Mouse (Mus musculus) CH12.LX (cell line): ENCODE results near the gene Hyal4. TPM values are rescaled to one million over a fixed set of nuclear protein-coding genes. Genes with fewer than 3 reads are reported as not detected.

Experiments
- DNase-seq: peaks from one replicate; pipeline ENCODE4 v3.0.0-alpha.2; 2013; ENCODE audit errors: extremely low read depth
- H3K27ac ChIP-seq: 2 replicates; pipeline ENCODE4 v1.5.1; 2012; ENCODE audit warnings: low read depth, mild to moderate bottlenecking, control low read depth, moderate library complexity; ENCODE audit not compliant: insufficient read depth
- H3K27me3 ChIP-seq: replicated peaks from 2 replicates; pipeline ENCODE3; 2012; ENCODE audit warnings: inconsistent platforms
- H3K36me3 ChIP-seq, 2 experiments: replicated peaks in 1 of 2; 2 replicates each; pipeline versions ENCODE3 to v1.6.1; 2012; ENCODE audit warnings: inconsistent platforms in 1 of 2, low read length in 1 of 2, mild to moderate bottlenecking in 1 of 2, mixed read lengths in 1 of 2, moderate library complexity in 1 of 2; ENCODE audit not compliant: control insufficient read depth in 1 of 2, insufficient read depth in 1 of 2
- H3K4me1 ChIP-seq, 2 experiments: 2 replicates each; pipeline ENCODE4 v1.6.1; 2012; ENCODE audit warnings: inconsistent platforms in 1 of 2, moderate library complexity in 1 of 2; ENCODE audit not compliant: insufficient read depth in 2 of 2, control insufficient read depth in 1 of 2
- H3K4me2 ChIP-seq: 2 replicates; pipeline ENCODE4 v1.6.1; 2012; ENCODE audit warnings: low read depth, mild to moderate bottlenecking, control low read depth; ENCODE audit not compliant: poor library complexity, insufficient read depth, severe bottlenecking
- H3K4me3 ChIP-seq, 3 experiments: fragments of 150-350 bp in 1 of 3; sonication (generic) in 1 of 3; replicated peaks in 1 of 3; 2 replicates each; pipeline versions ENCODE3 to v1.5.1; 2011 to 2012; ENCODE audit warnings: low read depth in 2 of 3, low read length in 2 of 3, mild to moderate bottlenecking in 2 of 3, moderate library complexity in 2 of 3, control low read depth in 1 of 3, improper control_type of control experiment in 1 of 3, inconsistent platforms in 1 of 3, mixed read lengths in 1 of 3; ENCODE audit not compliant: poor library complexity in 1 of 3
- H3K79me2 ChIP-seq: replicated peaks from 2 replicates; pipeline ENCODE4 v1.6.1; 2012; ENCODE audit warnings: mild to moderate bottlenecking, moderate library complexity; ENCODE audit not compliant: control insufficient read depth, poor library complexity, insufficient read depth, severe bottlenecking; ENCODE audit errors: extremely low read depth
- H3K9ac ChIP-seq: 2 replicates; pipeline ENCODE4 v1.6.1; 2012; ENCODE audit warnings: low read depth, mild to moderate bottlenecking, control low read depth, moderate library complexity; ENCODE audit not compliant: insufficient read depth
- H3K9me3 ChIP-seq: replicated peaks from 2 replicates; pipeline ENCODE3; 2012; ENCODE audit warnings: low read length, inconsistent platforms, mixed read lengths
- BHLHE40 ChIP-seq: IDR thresholded peaks from 2 replicates; pipeline ENCODE4 v1.6.1; 2011; ENCODE audit warnings: mild to moderate bottlenecking, low read depth, low read length, improper control_type of control experiment
- CHD1 ChIP-seq: IDR thresholded peaks from 2 replicates; pipeline ENCODE4 v1.6.1; 2012; ENCODE audit warnings: low read depth, low read length, improper control_type of control experiment, inconsistent platforms
- CHD2 ChIP-seq: IDR thresholded peaks from 2 replicates; pipeline ENCODE4 v1.6.1; 2011; ENCODE audit warnings: low read length, improper control_type of control experiment
- E2F4 ChIP-seq: IDR thresholded peaks from 2 replicates; pipeline ENCODE4 v1.6.1; 2011; ENCODE audit warnings: low read depth, low read length, improper control_type of control experiment; ENCODE audit not compliant: insufficient replicate concordance
- ELF1 ChIP-seq: IDR thresholded peaks from 2 replicates; pipeline ENCODE4 v1.6.1; 2014; ENCODE audit warnings: low read depth, mild to moderate bottlenecking, inconsistent platforms, low read length, improper control_type of control experiment
- GABPA ChIP-seq: IDR thresholded peaks from 2 replicates; pipeline ENCODE4 v1.6.1; 2012; ENCODE audit warnings: low read depth, low read length, improper control_type of control experiment, inconsistent platforms; ENCODE audit not compliant: insufficient replicate concordance
- IRF4 ChIP-seq: IDR thresholded peaks from 2 replicates; pipeline ENCODE4 v1.6.1; 2014; ENCODE audit warnings: low read depth, mild to moderate bottlenecking, inconsistent platforms, low read length, improper control_type of control experiment
- JUN ChIP-seq: IDR thresholded peaks from 2 replicates; pipeline ENCODE4 v1.6.1; 2011; ENCODE audit warnings: low read depth, mild to moderate bottlenecking, low read length, improper control_type of control experiment, moderate library complexity; ENCODE audit not compliant: insufficient read depth
- JUND ChIP-seq: conservative IDR thresholded peaks from 2 replicates; pipeline ENCODE4 v1.6.1; 2011; ENCODE audit warnings: low read depth, low read length, improper control_type of control experiment
- MAFK ChIP-seq: IDR thresholded peaks from 2 replicates; pipeline ENCODE4 v1.6.1; 2011; ENCODE audit warnings: low read length, improper control_type of control experiment; ENCODE audit not compliant: insufficient replicate concordance
- MAX ChIP-seq: IDR thresholded peaks from 2 replicates; pipeline ENCODE4 v1.6.1; 2011; ENCODE audit warnings: low read length, improper control_type of control experiment
- MXI1 ChIP-seq: IDR thresholded peaks from 2 replicates; pipeline ENCODE4 v1.6.1; 2011; ENCODE audit warnings: mild to moderate bottlenecking, low read depth, low read length, improper control_type of control experiment
- NRF1 ChIP-seq: IDR thresholded peaks from 2 replicates; pipeline ENCODE4 v1.6.1; 2014; ENCODE audit warnings: low read depth, mild to moderate bottlenecking, inconsistent platforms, low read length, improper control_type of control experiment, moderate library complexity
- PAX5 ChIP-seq: IDR thresholded peaks from 2 replicates; pipeline ENCODE4 v1.6.1; 2012; ENCODE audit warnings: low read length, inconsistent platforms, mixed read lengths
- POLR2A ChIP-seq: IDR thresholded peaks from 2 replicates; pipeline ENCODE4 v1.6.1; 2011; ENCODE audit warnings: low read depth, mild to moderate bottlenecking, improper control_type of control experiment, low read length
- RAD21 ChIP-seq: IDR thresholded peaks from 2 replicates; pipeline ENCODE4 v1.6.1; 2011; ENCODE audit warnings: low read depth, mild to moderate bottlenecking, low read length, improper control_type of control experiment, moderate library complexity
- TBP ChIP-seq: conservative IDR thresholded peaks from 2 replicates; pipeline ENCODE4 v1.6.1; 2011; ENCODE audit warnings: low read depth, low read length, improper control_type of control experiment
- TCF12 ChIP-seq: IDR thresholded peaks from 2 replicates; pipeline ENCODE4 v1.6.1; 2014; ENCODE audit warnings: low read depth, mild to moderate bottlenecking, inconsistent platforms, low read length, improper control_type of control experiment
- UBTF ChIP-seq: IDR thresholded peaks from 2 replicates; pipeline ENCODE4 v1.6.1; 2012; ENCODE audit warnings: low read depth, mild to moderate bottlenecking, inconsistent platforms, low read length, improper control_type of control experiment, moderate library complexity
- USF1 ChIP-seq: IDR thresholded peaks from 2 replicates; pipeline ENCODE4 v1.6.1; 2014; ENCODE audit warnings: low read depth, mild to moderate bottlenecking, inconsistent platforms, low read length, improper control_type of control experiment
- USF2 ChIP-seq: conservative IDR thresholded peaks from 2 replicates; pipeline ENCODE4 v1.6.1; 2011; ENCODE audit warnings: low read depth, low read length, improper control_type of control experiment
- ZKSCAN1 ChIP-seq: IDR thresholded peaks from 2 replicates; pipeline ENCODE4 v1.6.1; 2012; ENCODE audit warnings: low read depth, inconsistent platforms, low read length, improper control_type of control experiment, borderline replicate concordance
- ZMIZ1 ChIP-seq: IDR thresholded peaks from 2 replicates; pipeline ENCODE4 v1.6.1; 2012; ENCODE audit warnings: low read depth, mild to moderate bottlenecking, inconsistent platforms, low read length, improper control_type of control experiment
- dilution Hi-C: fragments of 300-500 bp; cut with MboI; formaldehyde crosslinking; loops from 2 replicates; pipeline ENCODE4 v1.14.3; 2020; ENCODE audit warnings: low sequenced_read_pairs; ENCODE audit not compliant: extremely low pct_unique_long_range_greater_than_20kb, extremely low pct_ligation_motif_present
- in situ Hi-C: fragments of 300-500 bp; cut with MboI; formaldehyde crosslinking; loops from 3 replicates; pipeline ENCODE4 v1.14.3; 2019; ENCODE audit warnings: low sequenced_read_pairs, low pct_ligation_motif_present, low pct_unique_long_range_greater_than_20kb, mixed read lengths
- polyA plus RNA-seq: library from polyadenylated mRNA; unstranded; fragments of >175 nt; gene quantifications from 2 replicates; pipeline ENCODE4 v1.2.1, GENCODE M21; 2012; ENCODE audit warnings: low read depth; ENCODE audit not compliant: insufficient read length
- total RNA-seq, 2 experiments: library from RNA; depleted of rRNA; stranded (reverse); fragments of 300-350 nt in 1 of 2; fragments of >200 nt in 1 of 2; gene quantifications; 2 replicates each; pipeline ENCODE4 v1.2.3; 2012 to 2014

The Hyal4 gene
- total and polyA plus RNA-seq, 3 experiments, result not detected

DNA sequence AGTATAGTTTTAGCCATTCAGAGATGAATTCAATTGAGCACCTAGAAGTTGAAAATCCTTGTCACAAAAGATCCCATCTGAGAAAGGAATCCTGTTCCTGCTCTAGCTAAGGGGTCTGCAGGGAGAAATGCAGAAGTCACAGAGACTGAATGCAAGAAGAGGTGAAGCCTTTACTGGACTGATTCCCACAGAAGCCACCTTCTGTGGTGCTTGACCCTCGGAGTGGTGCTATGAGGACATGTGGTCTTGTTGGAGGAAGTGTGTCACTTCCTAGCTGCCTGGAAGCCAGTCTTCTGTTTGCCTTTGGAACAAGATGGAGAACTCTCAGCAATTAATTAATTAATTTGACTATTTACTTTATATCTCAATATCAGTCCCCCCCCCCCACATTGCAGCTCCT lies 20.0 kb upstream of the Hyal4 start:
- Histone ChIP-seq H3K79me2 (no peaks in the 10 kb centered on the region), H3K36me3 (no peaks in the 10 kb centered on the region), H3K27ac (no peak overlapping the region), H3K4me3 (no peak overlapping the region), H3K4me1 (0 out of 4 replicates have a peak, but pooled peaks cover 0 to 5% of the 10 kb centered on the region in 2 experiments), H3K4me2 (no peak overlapping the region), H3K27me3 (no peaks in the 10 kb centered on the region), H3K9ac (no peak overlapping the region), H3K9me3 (no peaks in the 10 kb centered on the region)
- DNase-seq, result no peak
- TF ChIP-seq PAX5, result no peak
- no peak for TF ChIP-seq ZKSCAN1
- TF ChIP-seq MAX, result no peak
- no peak for TF ChIP-seq CHD1
- TF ChIP-seq TBP, result no peak
- TF ChIP-seq USF1, result no peak
- TF ChIP-seq CHD2, result no peak
- no peak for TF ChIP-seq USF2
- no peak for TF ChIP-seq JUN
- TF ChIP-seq MXI1, result no peak
- TF ChIP-seq IRF4, result no peak
- no peak for TF ChIP-seq JUND
- no peak for TF ChIP-seq BHLHE40
- dilution Hi-C loops (no loop called here), in situ Hi-C loops (no loop called here)

DNA sequence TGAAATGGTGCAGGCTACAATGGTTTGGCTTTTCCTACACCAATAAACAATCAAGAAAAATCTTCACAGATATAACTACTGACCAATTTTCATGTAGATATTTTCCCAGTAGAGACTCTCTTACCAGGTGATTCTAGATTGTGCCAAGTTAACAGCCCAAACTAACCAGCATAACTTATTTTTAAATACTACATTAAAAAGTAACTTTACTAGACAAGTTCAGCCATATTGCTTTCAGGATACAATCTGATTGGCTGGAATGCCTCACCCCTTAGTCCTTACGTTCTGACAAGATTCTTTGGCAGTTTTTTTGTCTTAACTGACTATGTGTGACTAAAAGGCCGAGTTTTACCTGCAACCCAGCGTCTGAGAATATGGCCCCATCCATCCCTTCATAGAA lies 15.2 kb upstream of the Hyal4 start, which contains the start of gene Hyal6:
Gene Hyal6 (plus strand): TSS at position 301 of the 400 bp plus-strand sequence.
- in situ Hi-C loops (no loop called here), dilution Hi-C loops (no loop called here)
- no peaks in the 10 kb centered on the region for H3K9me3 ChIP-seq
- no peak within 1 kb of the TSS for H3K27ac ChIP-seq
- DNase-seq, result no peak
- TF ChIP-seq CHD2, result no peak
- no peak for TF ChIP-seq UBTF
- TF ChIP-seq POLR2A, result no peak
- TF ChIP-seq ELF1, result no peak
- TF ChIP-seq NRF1, result no peak
- no peak for TF ChIP-seq TCF12
- no peak for TF ChIP-seq E2F4
- no peak for TF ChIP-seq GABPA
- no peak for TF ChIP-seq RAD21
- no peak for TF ChIP-seq JUN
- TF ChIP-seq MAFK, result no peak
- TF ChIP-seq ZMIZ1, result no peak
- H3K79me2 ChIP-seq, result no peaks in the 10 kb centered on the region
- H3K4me3 ChIP-seq, result no peak within 1 kb of the TSS
- 0 out of 4 replicates have a peak, but pooled peaks cover 0 to 5% of the 10 kb centered on the region in 2 experiments for H3K4me1 ChIP-seq
- H3K36me3 ChIP-seq, result no peaks in the 10 kb centered on the region
- H3K27me3 ChIP-seq, result no peaks in the 10 kb centered on the region
- no peak within 1 kb of the TSS for H3K4me2 ChIP-seq
- H3K9ac ChIP-seq, result no peak within 1 kb of the TSS
